Mouse (Mus musculus): ENCODE measurements around the gene Tgfbrap1. TPM values are rescaled to one million over a fixed set of nuclear protein-coding genes. Genes with fewer than 3 reads are reported as not detected.
A peak's percentile ranks its signal among the peaks of the same experiment; 100 is the strongest.

Tgfbrap1 gene
- total and polyA plus RNA-seq, 3 experiments: 11.2 to 14.5 (median 13.9) TPM

- Histone ChIP-seq H3K36me3 (ENCODE audit: control insufficient read depth, insufficient read depth, low read length) (peaks cover 34% of the 10 kb centered on the region), H3K9ac (ENCODE audit: low read depth, low read length) (no peak overlapping the region), H3K4me3 (no peak overlapping the region), H3K4me1 (ENCODE audit: control insufficient read depth, insufficient read depth, low read length) (peaks cover 11% of the 10 kb centered on the region), H3K79me2 (replicated peaks; ENCODE audit: control insufficient read depth, insufficient read depth, low read length) (no peaks in the 10 kb centered on the region), H3K27ac (no peak overlapping the region; the same call in 1 of the 2 replicates), H3K27me3 (ENCODE audit: control insufficient read depth, insufficient read depth, low read length) (no peaks in the 10 kb centered on the region)
- 61% methylated on average over 4 of the region's 4 CpGs for WGBS
- TF ChIP-seq POLR2A (IDR thresholded peaks at IDR 0.05; ENCODE audit: insufficient read depth, low read depth, low read length) (no peak), CTCF (IDR thresholded peaks at IDR 0.05) (peak; percentile 63), EP300 (IDR thresholded peaks at IDR 0.05; ENCODE audit: insufficient read depth, low read depth, low read length) (no peak)
- intact Hi-C loops (cut with DNase I): no loop called here
- no peak for DNase-seq
These were observed 44.8 kb upstream of the Tgfbrap1 start for GRCm38 (mm10) chr1:43143284-43143683.

DNA sequence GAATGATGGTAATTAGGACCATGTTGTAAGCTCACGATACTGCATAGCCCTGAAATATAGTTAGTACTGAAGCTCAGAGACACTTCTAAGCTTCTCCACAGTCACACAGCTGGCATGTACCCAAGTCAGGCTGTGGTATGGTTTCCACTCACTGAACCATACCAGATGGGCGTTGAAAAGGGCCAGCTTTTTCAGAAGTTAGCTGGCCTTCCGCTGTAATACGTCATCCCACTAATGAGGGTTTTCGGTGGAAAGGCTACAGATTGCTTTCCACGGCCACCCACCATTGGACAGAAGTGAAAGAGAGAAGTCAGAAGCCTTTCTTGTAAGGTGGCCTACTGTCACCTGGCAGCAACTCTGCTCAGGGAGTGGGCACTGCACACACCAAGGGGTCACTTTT is 44.4 kb upstream of the Tgfbrap1 start:
- H3K4me1 ChIP-seq (ENCODE audit: control insufficient read depth, insufficient read depth, low read length): peaks cover 11% of the 10 kb centered on the region
- no peak for DNase-seq
- peaks cover 31% of the 10 kb centered on the region for H3K36me3 ChIP-seq (ENCODE audit: control insufficient read depth, insufficient read depth, low read length)

GRCm38 (mm10) chr1:43141555-43141961 is 43.1 kb upstream of the Tgfbrap1 start:
- H3K27ac ChIP-seq: no peak overlapping the region
- intact Hi-C loops (cut with DNase I): no loop called here
- DNase-seq: peak in 1 of 2 experiments; percentile 49
- H3K27me3 ChIP-seq (ENCODE audit: control insufficient read depth, insufficient read depth, low read length): no peaks in the 10 kb centered on the region
- H3K4me3 ChIP-seq: no peak overlapping the region
- peaks cover 28% of the 10 kb centered on the region for H3K36me3 ChIP-seq (ENCODE audit: control insufficient read depth, insufficient read depth, low read length)
- peaks cover 9% of the 10 kb centered on the region for H3K4me1 ChIP-seq (ENCODE audit: control insufficient read depth, insufficient read depth, low read length)
- whole genome bisulfite sequencing: 39% methylated on average over 11 of the region's 11 CpGs
- H3K9ac ChIP-seq (ENCODE audit: low read depth, low read length): 0 out of 2 replicates have a peak overlapping the region, but pooled peaks have one; percentile 8
- no peaks in the 10 kb centered on the region for H3K79me2 ChIP-seq (replicated peaks; ENCODE audit: control insufficient read depth, insufficient read depth, low read length)
- TF ChIP-seq POLR2A (IDR thresholded peaks at IDR 0.05; ENCODE audit: insufficient read depth, low read depth, low read length): peak; percentile 53
- no peak for TF ChIP-seq EP300 (IDR thresholded peaks at IDR 0.05; ENCODE audit: insufficient read depth, low read depth, low read length)
- no peak for TF ChIP-seq CTCF (IDR thresholded peaks at IDR 0.05)

More for the DNA sequence above, 44.4 kb upstream of the Tgfbrap1 start:
- intact Hi-C loops (cut with DNase I): no loop called here
- no peaks in the 10 kb centered on the region for H3K27me3 ChIP-seq (ENCODE audit: control insufficient read depth, insufficient read depth, low read length)
- TF ChIP-seq EP300 (IDR thresholded peaks at IDR 0.05; ENCODE audit: insufficient read depth, low read depth, low read length) (no peak), POLR2A (IDR thresholded peaks at IDR 0.05; ENCODE audit: insufficient read depth, low read depth, low read length) (no peak), CTCF (IDR thresholded peaks at IDR 0.05) (no peak)
- no peak overlapping the region for H3K4me3 ChIP-seq
- no peak overlapping the region for H3K9ac ChIP-seq (ENCODE audit: low read depth, low read length)
- H3K27ac ChIP-seq: no peak overlapping the region
- WGBS: 66% methylated on average over 6 of the region's 6 CpGs
- H3K79me2 ChIP-seq (replicated peaks; ENCODE audit: control insufficient read depth, insufficient read depth, low read length): no peaks in the 10 kb centered on the region

DNA sequence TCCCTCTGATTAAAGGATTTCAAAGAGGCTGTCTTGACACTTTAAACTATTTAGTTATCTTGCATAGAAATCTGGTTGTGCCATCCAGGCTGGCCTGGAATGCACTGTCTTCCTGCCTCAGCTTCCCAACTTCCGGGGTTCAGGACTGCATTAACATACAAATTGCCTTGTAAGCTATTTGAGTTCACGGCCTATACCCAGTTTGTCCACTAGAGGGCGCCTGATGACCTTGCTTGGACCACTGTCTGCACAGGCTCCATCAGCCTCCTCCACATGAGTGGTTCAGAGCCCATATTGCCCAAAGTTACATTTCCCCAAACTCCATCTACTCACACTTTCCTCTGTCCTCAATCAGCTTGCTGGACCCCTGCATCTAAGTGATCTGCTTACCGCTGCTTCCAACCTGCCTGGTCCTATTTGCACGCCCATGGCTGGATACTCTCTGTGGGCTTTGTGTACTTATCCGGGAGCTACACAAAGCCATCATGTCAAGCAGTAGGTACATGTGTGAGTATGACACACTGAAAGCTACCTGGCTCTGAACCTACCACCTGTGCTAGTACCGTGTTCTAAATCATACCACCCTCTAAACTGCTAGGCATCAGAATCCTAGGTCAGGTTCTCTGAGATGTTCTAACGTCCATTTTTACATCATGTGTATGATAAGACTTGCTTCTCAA is 41.3 kb upstream of the Tgfbrap1 start:
- H3K9ac ChIP-seq (ENCODE audit: low read depth, low read length): no peak overlapping the region
- intact Hi-C loops (cut with DNase I): loop anchor here (1.0 kb wide), 1 partner anchor 125 kb away; no protein-coding TSS in a partner anchor
- peak; percentile 98; the same call in 1 of the 2 replicates for TF ChIP-seq CTCF (IDR thresholded peaks at IDR 0.05)
- TF ChIP-seq EP300 (IDR thresholded peaks at IDR 0.05; ENCODE audit: insufficient read depth, low read depth, low read length): peak; percentile 90
- TF ChIP-seq POLR2A (IDR thresholded peaks at IDR 0.05; ENCODE audit: insufficient read depth, low read depth, low read length): 0 out of 2 replicates have a peak, but pooled peaks have one; percentile 22
- H3K4me1 ChIP-seq (ENCODE audit: control insufficient read depth, insufficient read depth, low read length): peaks cover 9% of the 10 kb centered on the region
- H3K27ac ChIP-seq: no peak overlapping the region
- no peaks in the 10 kb centered on the region for H3K27me3 ChIP-seq (ENCODE audit: control insufficient read depth, insufficient read depth, low read length)
- peaks cover 20% of the 10 kb centered on the region for H3K36me3 ChIP-seq (ENCODE audit: control insufficient read depth, insufficient read depth, low read length)
- DNase-seq: peak; percentile 79 to 84
- WGBS: 39% methylated on average over 8 of the region's 8 CpGs
- no peak overlapping the region for H3K4me3 ChIP-seq
- no peaks in the 10 kb centered on the region for H3K79me2 ChIP-seq (replicated peaks; ENCODE audit: control insufficient read depth, insufficient read depth, low read length)

GRCm38 (mm10) chr1:43138268-43138812 is 39.9 kb upstream of the Tgfbrap1 start:
- intact Hi-C loops (cut with DNase I): no loop called here
- TF ChIP-seq EP300 (IDR thresholded peaks at IDR 0.05; ENCODE audit: insufficient read depth, low read depth, low read length): no peak
- peak; percentile 62 for TF ChIP-seq CTCF (IDR thresholded peaks at IDR 0.05)
- TF ChIP-seq POLR2A (IDR thresholded peaks at IDR 0.05; ENCODE audit: insufficient read depth, low read depth, low read length): peak; percentile 50; the same call in 1 of the 2 replicates
- 59% methylated on average over 15 of the region's 15 CpGs for WGBS

GRCm38 (mm10) chr1:43137334-43137733 is 38.9 kb upstream of the Tgfbrap1 start:
- DNase-seq: no peak
- H3K27me3 ChIP-seq (ENCODE audit: control insufficient read depth, insufficient read depth, low read length): no peaks in the 10 kb centered on the region
- H3K9ac ChIP-seq (ENCODE audit: low read depth, low read length): no peak overlapping the region
- no peak overlapping the region for H3K27ac ChIP-seq
- intact Hi-C loops (cut with DNase I): no loop called here
- no peak overlapping the region for H3K4me3 ChIP-seq
- H3K36me3 ChIP-seq (ENCODE audit: control insufficient read depth, insufficient read depth, low read length): peaks cover 21% of the 10 kb centered on the region
- WGBS: 71% methylated on average over 5 of the region's 5 CpGs
- H3K79me2 ChIP-seq (replicated peaks; ENCODE audit: control insufficient read depth, insufficient read depth, low read length): no peaks in the 10 kb centered on the region
- H3K4me1 ChIP-seq (ENCODE audit: control insufficient read depth, insufficient read depth, low read length): peaks cover 6% of the 10 kb centered on the region
- TF ChIP-seq EP300 (IDR thresholded peaks at IDR 0.05; ENCODE audit: insufficient read depth, low read depth, low read length): no peak
- no peak for TF ChIP-seq CTCF (IDR thresholded peaks at IDR 0.05)
- TF ChIP-seq POLR2A (IDR thresholded peaks at IDR 0.05; ENCODE audit: insufficient read depth, low read depth, low read length): no peak

More at GRCm38 (mm10) chr1:43138268-43138812, 39.9 kb upstream of the Tgfbrap1 start:
- no peak overlapping the region for H3K4me3 ChIP-seq
- H3K36me3 ChIP-seq (ENCODE audit: control insufficient read depth, insufficient read depth, low read length): peaks cover 16% of the 10 kb centered on the region
- H3K79me2 ChIP-seq (replicated peaks; ENCODE audit: control insufficient read depth, insufficient read depth, low read length): no peaks in the 10 kb centered on the region
- DNase-seq: peak in 1 of 2 experiments; percentile 12
- H3K9ac ChIP-seq (ENCODE audit: low read depth, low read length): no peak overlapping the region
- H3K27ac ChIP-seq: no peak overlapping the region
- peaks cover 8% of the 10 kb centered on the region for H3K4me1 ChIP-seq (ENCODE audit: control insufficient read depth, insufficient read depth, low read length)
- no peaks in the 10 kb centered on the region for H3K27me3 ChIP-seq (ENCODE audit: control insufficient read depth, insufficient read depth, low read length)
